ENCODE assay signal across 9 mouse cellular contexts in the genomic region with DNA sequence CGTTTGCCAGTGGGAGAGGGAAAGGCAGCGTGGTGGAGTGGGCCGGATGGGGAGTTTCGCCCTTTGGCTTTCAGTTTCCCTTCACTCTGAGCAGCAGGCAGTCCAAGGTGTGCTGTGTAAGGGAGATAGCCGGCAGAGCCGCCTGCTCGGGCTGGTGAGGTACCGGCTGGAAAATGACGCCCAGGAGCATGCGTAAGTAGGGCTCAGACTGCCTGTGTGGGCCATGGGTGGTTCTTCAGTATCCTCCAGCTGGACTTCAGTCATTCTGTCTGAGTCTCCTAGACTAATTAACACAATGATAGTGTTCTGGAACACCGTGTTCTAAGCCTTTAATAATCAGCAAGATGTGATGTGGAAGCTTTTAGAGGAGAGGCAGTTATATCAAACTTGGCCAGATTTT. TPM values are rescaled to one million over a fixed set of nuclear protein-coding genes. Genes with fewer than 3 reads are reported as not detected.
DNase-seq lines count a peak whose midpoint lies in the region; ATAC-seq and TF ChIP-seq lines count a peak whose summit lies in the region.
"Had no signal": no experiment of that assay in that cellular context is flagged by ENCODE, and none has a peak within 500 bp of the region (broad histone marks: within the 10 kb centered on the region; RNA-seq: fewer than 3 reads in every experiment).

No protein-coding gene starts in this region.

- no peaks in the 10 kb centered on the region for H3K27me3 ChIP-seq in embryonic facial prominence, embryonic 13.5 days
- H3K27me3 ChIP-seq in embryonic facial prominence, embryonic 10.5 days (replicated peaks; ENCODE audit: low read depth, poor library complexity, severe bottlenecking), result no peaks in the 10 kb centered on the region
- no peaks in the 10 kb centered on the region for H3K27me3 ChIP-seq in kidney, adult 2 months (replicated peaks; ENCODE audit: control insufficient read depth, insufficient read depth, low read length)
- H3K27me3 ChIP-seq in kidney, embryonic 14.5 days (ENCODE audit: control insufficient read depth, insufficient read depth, low read length), result no peaks in the 10 kb centered on the region
- no peaks in the 10 kb centered on the region for H3K27me3 ChIP-seq in stomach, postnatal 0 days (ENCODE audit: control insufficient read depth, insufficient read depth, low read length)

- H3K9ac ChIP-seq in embryonic facial prominence, embryonic 13.5 days, result no peak overlapping the region
- H3K9ac ChIP-seq in kidney, embryonic 14.5 days (ENCODE audit: low read depth, low read length), result no peak overlapping the region
- H3K9ac ChIP-seq in stomach, postnatal 0 days (ENCODE audit: low read length), result no peak overlapping the region

- no peak overlapping the region for H3K27ac ChIP-seq in embryonic facial prominence, embryonic 13.5 days
- H3K27ac ChIP-seq in embryonic facial prominence, embryonic 10.5 days (replicated peaks), result no peak overlapping the region
- H3K27ac ChIP-seq in kidney, adult 2 months (ENCODE audit: insufficient read depth, low read depth, low read length), result peak overlapping the region; percentile 62
- H3K27ac ChIP-seq in kidney, embryonic 14.5 days (ENCODE audit: low read depth, low read length), result no peak overlapping the region
- H3K27ac ChIP-seq in stomach, postnatal 0 days (replicated peaks), result no peak overlapping the region

- peaks cover 10% of the 10 kb centered on the region for H3K4me1 ChIP-seq in embryonic facial prominence, embryonic 13.5 days
- H3K4me1 ChIP-seq in embryonic facial prominence, embryonic 10.5 days, result peaks cover 13% of the 10 kb centered on the region
- peaks cover 15% of the 10 kb centered on the region; the same call in 1 of the 2 replicates for H3K4me1 ChIP-seq in kidney, adult 2 months (ENCODE audit: control insufficient read depth, insufficient read depth, low read length)
- no peaks in the 10 kb centered on the region for H3K4me1 ChIP-seq in kidney, embryonic 14.5 days (ENCODE audit: control insufficient read depth, insufficient read depth, low read length)
- H3K4me1 ChIP-seq in stomach, postnatal 0 days (replicated peaks; ENCODE audit: control insufficient read depth, insufficient read depth), result no peaks in the 10 kb centered on the region

- H3K9me3 ChIP-seq in embryonic facial prominence, embryonic 13.5 days, result no peaks in the 10 kb centered on the region
- no peaks in the 10 kb centered on the region for H3K9me3 ChIP-seq in embryonic facial prominence, embryonic 10.5 days
- no peaks in the 10 kb centered on the region for H3K9me3 ChIP-seq in kidney, embryonic 14.5 days (ENCODE audit: control insufficient read depth, low read length)
- no peaks in the 10 kb centered on the region for H3K9me3 ChIP-seq in stomach, postnatal 0 days (ENCODE audit: control insufficient read depth, low read length)

- WGBS in embryonic facial prominence, embryonic 13.5 days, result 86% methylated on average over 11 of the region's 11 CpGs
- WGBS in embryonic facial prominence, embryonic 10.5 days, result 86% methylated on average over 11 of the region's 11 CpGs
- WGBS in kidney, adult 2 months, result 53% methylated on average over 11 of the region's 11 CpGs
- WGBS in kidney, embryonic 14.5 days, result 90% methylated on average over 11 of the region's 11 CpGs
- 86% methylated on average over 11 of the region's 11 CpGs for WGBS in stomach, postnatal 0 days

- no peak for TF ChIP-seq EP300 in stomach, postnatal 0 days (optimal IDR thresholded peaks at IDR 0.05)

- H3K36me3 ChIP-seq in embryonic facial prominence, embryonic 13.5 days, result peaks cover 18% of the 10 kb centered on the region; the same call in 1 of the 2 replicates
- no peaks in the 10 kb centered on the region for H3K36me3 ChIP-seq in embryonic facial prominence, embryonic 10.5 days (replicated peaks)
- no peaks in the 10 kb centered on the region for H3K36me3 ChIP-seq in kidney, adult 2 months (ENCODE audit: control insufficient read depth, insufficient read depth, low read length)
- no peaks in the 10 kb centered on the region for H3K36me3 ChIP-seq in kidney, embryonic 14.5 days (ENCODE audit: control insufficient read depth, insufficient read depth, low read length)
- peaks cover 2% of the 10 kb centered on the region; the same call in 1 of the 2 replicates for H3K36me3 ChIP-seq in stomach, postnatal 0 days (ENCODE audit: control insufficient read depth, insufficient read depth, low read length)

- no peak for DNase-seq in embryonic facial prominence, embryonic 10.5 days (ENCODE audit: low spot score)
- DNase-seq in kidney, adult 2 months, result peak; percentile 81
- peak; percentile 28 for DNase-seq in right cerebral cortex, adult 18-20 months
- DNase-seq in right cerebral cortex, adult 2 months (ENCODE audit: low spot score in 2 of 2), result no peak
- DNase-seq in stomach, postnatal 0 days (ENCODE audit: low spot score), result no peak
- DNase-seq: layer of hippocampus, adult 9-11 months had no signal

- no peak for TF ChIP-seq CTCF in kidney, adult 2 months (conservative IDR thresholded peaks at IDR 0.05; ENCODE audit: insufficient read depth, insufficient read length, low read depth, low read length)
- no peak for TF ChIP-seq CTCF in stomach, postnatal 0 days (IDR thresholded peaks at IDR 0.05; ENCODE audit: low read depth)

- peak overlapping the region; percentile 71; the same call in 1 of the 2 replicates for H3K4me2 ChIP-seq in embryonic facial prominence, embryonic 13.5 days
- no peak overlapping the region for H3K4me2 ChIP-seq in kidney, embryonic 14.5 days (replicated peaks; ENCODE audit: low read depth, low read length)
- H3K4me2 ChIP-seq in stomach, postnatal 0 days (replicated peaks; ENCODE audit: low read depth), result peak overlapping the region; percentile 67; the same call in 1 of the 2 replicates

- no peak overlapping the region for H3K4me3 ChIP-seq in embryonic facial prominence, embryonic 13.5 days
- no peak overlapping the region for H3K4me3 ChIP-seq in embryonic facial prominence, embryonic 10.5 days
- peak overlapping the region; percentile 6; the same call in 1 of the 2 replicates for H3K4me3 ChIP-seq in kidney, adult 2 months (ENCODE audit: insufficient read depth, low read depth, low read length)
- H3K4me3 ChIP-seq in kidney, embryonic 14.5 days (ENCODE audit: low read length), result no peak overlapping the region
- no peak overlapping the region for H3K4me3 ChIP-seq in stomach, postnatal 0 days (ENCODE audit: low read depth, low read length)

- peak; percentile 6 for TF ChIP-seq POLR2A in kidney, adult 2 months (IDR thresholded peaks at IDR 0.05; ENCODE audit: low read depth, low read length)

- no peak for ATAC-seq in embryonic facial prominence, embryonic 13.5 days (ENCODE audit: insufficient number of reproducible peaks, insufficient read depth, low FRiP score, low TSS enrichment, low read depth)
- no peak for ATAC-seq in kidney, embryonic 14.5 days (ENCODE audit: low FRiP score, low TSS enrichment)
- ATAC-seq in stomach, postnatal 0 days (ENCODE audit: low FRiP score, low TSS enrichment), result no peak
- no peak for ATAC-seq in megakaryocyte, adult 5-6 weeks (ENCODE audit: poor library complexity, severe bottlenecking)

RNA-seq across cellular contexts. Expression of gene Inpp5b, which starts 1.2 kb away (rescaled TPM):
- 25.2 and 26.4 TPM in 2 replicates for polyA plus RNA-seq in embryonic facial prominence, embryonic 13.5 days (2015; fragmentation: Nextera tagmentation; extraction: Ambion mirVana)
- 25.0 and 25.2 TPM in 2 replicates for polyA plus RNA-seq in embryonic facial prominence, embryonic 10.5 days (2016; fragmentation: Nextera tagmentation; extraction: Ambion mirVana)
- polyA plus RNA-seq in kidney, adult 2 months (2012; rRNA removed), result 61.0 and 64.2 TPM in 2 replicates
- polyA plus RNA-seq in kidney, embryonic 14.5 days (2014; fragmentation: Nextera tagmentation; extraction: Ambion mirVana), result 22.2 and 26.4 TPM in 2 replicates
- polyA plus RNA-seq in stomach, postnatal 0 days (2015; fragmentation: Nextera tagmentation; extraction: Ambion mirVana), result 23.5 and 24.8 TPM in 2 replicates
- 32.6 and 45.0 TPM in 2 replicates for total RNA-seq in megakaryocyte, adult 5-6 weeks (2015)
- 40.7 and 48.4 TPM in 2 replicates for total RNA-seq in megakaryocyte, adult 5-6 weeks (2017)

RNA-seq across cellular contexts. Expression of gene Sf3a3, which starts 28.3 kb away (rescaled TPM):
- 177 and 186 TPM in 2 replicates for polyA plus RNA-seq in embryonic facial prominence, embryonic 13.5 days (2015; fragmentation: Nextera tagmentation; extraction: Ambion mirVana)
- 265 and 267 TPM in 2 replicates for polyA plus RNA-seq in embryonic facial prominence, embryonic 10.5 days (2016; fragmentation: Nextera tagmentation; extraction: Ambion mirVana)
- 11.1 and 14.5 TPM in 2 replicates for polyA plus RNA-seq in kidney, adult 2 months (2012; rRNA removed)
- polyA plus RNA-seq in kidney, embryonic 14.5 days (2014; fragmentation: Nextera tagmentation; extraction: Ambion mirVana), result 177 and 183 TPM in 2 replicates
- 58.7 and 63.5 TPM in 2 replicates for polyA plus RNA-seq in stomach, postnatal 0 days (2015; fragmentation: Nextera tagmentation; extraction: Ambion mirVana)
- 58.3 and 58.6 TPM in 2 replicates for total RNA-seq in megakaryocyte, adult 5-6 weeks (2015)
- 88.3 and 100 TPM in 2 replicates for total RNA-seq in megakaryocyte, adult 5-6 weeks (2017)

RNA-seq across cellular contexts. Expression of gene Fhl3, which starts 42.3 kb away (rescaled TPM):
- polyA plus RNA-seq in embryonic facial prominence, embryonic 13.5 days (2015; fragmentation: Nextera tagmentation; extraction: Ambion mirVana), result 17.0 and 19.5 TPM in 2 replicates
- polyA plus RNA-seq in embryonic facial prominence, embryonic 10.5 days (2016; fragmentation: Nextera tagmentation; extraction: Ambion mirVana), result 10.8 and 15.5 TPM in 2 replicates
- polyA plus RNA-seq in kidney, adult 2 months (2012; rRNA removed), result 8.5 and 10.8 TPM in 2 replicates
- polyA plus RNA-seq in kidney, embryonic 14.5 days (2014; fragmentation: Nextera tagmentation; extraction: Ambion mirVana), result 9.5 and 9.7 TPM in 2 replicates
- polyA plus RNA-seq in stomach, postnatal 0 days (2015; fragmentation: Nextera tagmentation; extraction: Ambion mirVana), result 7.4 and 9.0 TPM in 2 replicates
- total RNA-seq in megakaryocyte, adult 5-6 weeks (2015), result 11.5 and 11.7 TPM in 2 replicates
- 4.2 and 5.0 TPM in 2 replicates for total RNA-seq in megakaryocyte, adult 5-6 weeks (2017)

RNA-seq across cellular contexts. Expression of gene Utp11, which starts 49.4 kb away (rescaled TPM):
- polyA plus RNA-seq in embryonic facial prominence, embryonic 13.5 days (2015; fragmentation: Nextera tagmentation; extraction: Ambion mirVana), result 84.7 and 92.2 TPM in 2 replicates
- 70.8 and 78.6 TPM in 2 replicates for polyA plus RNA-seq in embryonic facial prominence, embryonic 10.5 days (2016; fragmentation: Nextera tagmentation; extraction: Ambion mirVana)
- polyA plus RNA-seq in kidney, adult 2 months (2012; rRNA removed), result 6.4 and 7.9 TPM in 2 replicates
- 67.9 and 93.7 TPM in 2 replicates for polyA plus RNA-seq in kidney, embryonic 14.5 days (2014; fragmentation: Nextera tagmentation; extraction: Ambion mirVana)
- polyA plus RNA-seq in stomach, postnatal 0 days (2015; fragmentation: Nextera tagmentation; extraction: Ambion mirVana), result 105 TPM in 2 replicates
- 39.3 and 42.0 TPM in 2 replicates for total RNA-seq in megakaryocyte, adult 5-6 weeks (2015)
- 34.1 and 39.4 TPM in 2 replicates for total RNA-seq in megakaryocyte, adult 5-6 weeks (2017)

RNA-seq across cellular contexts. Expression of gene Mtf1, which starts 59.1 kb away (rescaled TPM):
- polyA plus RNA-seq in embryonic facial prominence, embryonic 13.5 days (2015; fragmentation: Nextera tagmentation; extraction: Ambion mirVana), result 11.9 and 12.9 TPM in 2 replicates
- 15.9 and 17.9 TPM in 2 replicates for polyA plus RNA-seq in embryonic facial prominence, embryonic 10.5 days (2016; fragmentation: Nextera tagmentation; extraction: Ambion mirVana)
- polyA plus RNA-seq in kidney, adult 2 months (2012; rRNA removed), result 7.5 and 8.9 TPM in 2 replicates
- 13.7 and 17.5 TPM in 2 replicates for polyA plus RNA-seq in kidney, embryonic 14.5 days (2014; fragmentation: Nextera tagmentation; extraction: Ambion mirVana)
- 10.6 and 11.6 TPM in 2 replicates for polyA plus RNA-seq in stomach, postnatal 0 days (2015; fragmentation: Nextera tagmentation; extraction: Ambion mirVana)
- 22.8 and 25.4 TPM in 2 replicates for total RNA-seq in megakaryocyte, adult 5-6 weeks (2015)
- 24.5 and 24.9 TPM in 2 replicates for total RNA-seq in megakaryocyte, adult 5-6 weeks (2017)

Comparison
In these comparisons a context has a peak if more than half of its experiments do, and no peak if none do; other contexts are left out.
1. DNase-seq: peak in kidney, adult 2 months (single experiment) and right cerebral cortex, adult 18-20 months (single experiment); none in embryonic facial prominence, embryonic 10.5 days (single experiment), right cerebral cortex, adult 2 months (0 of 2) and stomach, postnatal 0 days (single experiment).